Mouse (Mus musculus) retina, embryonic 14.5 days (tissue): ENCODE results near the gene Ttc12.

Experiments
- DNase-seq: peaks from one replicate; pipeline ENCODE4 v3.0.0-alpha.2; 2015; ENCODE audit warnings: low spot score

Gene Ttc12

DNA sequence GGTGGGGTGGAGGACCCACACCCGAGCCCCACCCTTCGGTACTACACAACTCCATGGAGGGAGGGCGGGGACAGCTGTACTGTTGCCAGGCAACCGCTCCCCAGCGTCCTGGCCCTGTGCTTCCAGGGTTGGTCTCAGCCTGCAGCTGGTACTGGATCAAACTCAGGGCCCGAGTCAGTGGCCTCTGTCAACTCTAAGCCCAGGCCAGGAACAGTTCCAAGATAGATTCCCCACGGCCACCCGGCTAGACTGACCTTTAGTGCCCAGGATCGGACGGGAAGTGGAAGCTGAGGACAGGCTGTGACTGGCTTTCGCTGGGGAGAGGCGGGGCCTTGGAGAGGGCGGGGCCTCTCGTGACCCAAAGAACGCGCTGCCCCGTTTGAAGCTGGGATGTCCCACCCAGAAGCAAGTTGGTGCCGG lies at the start of gene Ttc12:
Ttc12 (minus strand) TSS at position 334 of the 420 bp plus-strand sequence.
- peak; percentile 82 for DNase-seq

DNA sequence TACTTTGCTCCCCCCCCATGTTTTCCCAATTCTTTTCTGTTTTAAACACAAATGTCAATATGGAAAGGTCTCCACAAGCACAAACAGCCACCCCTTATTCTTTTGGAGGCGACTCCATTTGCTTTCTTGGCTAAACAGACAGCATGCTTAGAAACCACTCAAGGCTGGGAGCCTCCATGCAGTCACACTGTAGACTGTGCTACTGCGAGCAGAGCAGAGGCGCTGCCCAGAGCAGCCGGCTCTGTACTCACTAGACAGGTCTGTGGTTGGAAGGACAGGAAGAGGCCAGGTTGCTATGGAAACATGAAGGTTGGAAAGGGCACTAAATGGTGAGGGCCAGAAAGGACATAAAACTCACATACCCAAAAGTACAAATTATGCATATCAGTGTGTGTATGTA lies 48.9 kb upstream of the Ttc12 start:
- no peak for DNase-seq

DNA sequence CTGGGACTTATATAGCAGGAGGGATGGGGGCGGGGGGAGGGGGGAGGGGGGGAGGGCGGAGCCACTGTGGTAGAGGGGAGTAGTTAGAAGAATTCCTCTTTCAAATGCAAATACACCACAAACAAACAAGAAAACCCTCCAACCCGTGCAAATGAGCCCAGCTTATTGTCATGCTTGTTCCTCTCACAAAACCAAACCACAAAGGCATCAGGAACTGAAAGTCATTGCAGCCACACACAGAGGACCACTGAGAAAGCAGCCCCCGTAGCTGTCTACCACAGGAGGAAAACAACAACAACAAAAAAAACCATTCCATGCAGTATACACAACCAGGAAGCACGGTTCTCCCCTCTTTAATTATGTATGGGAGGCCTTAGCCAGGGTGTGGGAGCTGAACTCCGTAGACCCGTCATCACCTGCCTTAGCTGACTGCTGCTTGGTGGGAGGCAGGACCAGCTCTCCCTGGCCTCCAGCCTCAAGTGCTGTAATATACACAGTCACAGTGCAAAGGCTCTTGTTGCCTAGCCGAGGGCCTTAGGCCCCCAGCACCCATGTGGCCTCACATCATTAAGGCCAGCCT lies 48.0 kb upstream of the Ttc12 start:
- DNase-seq = no peak

DNA sequence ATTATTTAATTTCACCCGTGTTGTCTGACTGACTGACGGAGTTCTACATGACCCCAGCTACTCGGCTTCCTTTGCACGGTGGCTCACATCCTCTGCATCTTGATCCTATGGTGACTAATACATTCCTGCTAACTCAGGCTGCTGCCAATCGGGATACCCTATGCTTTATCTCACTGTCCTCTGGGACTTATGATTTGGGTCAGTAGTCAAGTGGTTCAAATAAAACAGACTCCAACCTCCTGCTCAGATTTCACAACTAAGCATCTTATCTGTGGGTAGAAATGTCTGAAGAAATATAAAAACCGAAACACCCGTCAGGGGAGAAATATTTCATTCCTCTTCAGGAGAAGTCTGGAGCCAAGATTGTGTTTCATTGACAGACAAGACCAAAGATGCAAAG lies 47.4 kb upstream of the Ttc12 start:
- no peak for DNase-seq

DNA sequence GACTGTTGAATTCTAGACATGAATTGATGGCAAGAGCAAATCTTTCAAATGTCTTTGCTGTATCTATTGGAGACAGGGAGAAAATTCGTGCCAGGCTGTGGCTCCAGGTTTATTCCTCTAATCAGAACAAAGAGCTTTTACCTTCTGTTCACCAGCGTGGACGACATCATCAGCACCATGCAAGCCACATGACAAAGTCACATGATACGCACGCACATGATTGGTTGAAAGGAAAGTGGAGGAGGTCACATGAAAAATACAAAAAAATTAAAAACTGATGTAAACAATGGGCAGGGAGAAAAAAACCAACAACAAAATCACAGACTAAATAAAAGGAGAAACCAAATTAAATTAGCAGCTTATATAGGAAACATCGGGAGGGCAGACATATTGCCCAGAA lies 45.8 kb upstream of the Ttc12 start:
- DNase-seq = no peak

DNA sequence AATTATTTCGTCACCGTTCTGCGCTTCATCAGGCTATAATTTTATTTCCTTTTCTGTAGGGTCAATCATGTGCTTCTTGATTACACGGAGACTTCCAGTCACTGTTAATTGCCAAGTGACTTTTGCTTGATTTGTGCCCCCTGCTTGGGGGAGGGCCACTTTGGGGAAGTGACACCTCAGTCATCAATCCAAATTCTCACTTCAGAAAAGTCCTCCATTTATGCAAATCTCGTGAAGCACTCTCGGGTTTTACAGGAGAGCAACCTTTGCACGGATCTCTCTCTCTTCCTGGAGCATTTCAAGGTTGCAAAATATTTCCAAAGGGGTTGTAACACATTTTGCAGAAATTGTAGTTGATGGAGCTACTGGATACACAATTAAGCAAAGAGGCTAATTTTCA lies 45.2 kb upstream of the Ttc12 start:
- DNase-seq = no peak

DNA sequence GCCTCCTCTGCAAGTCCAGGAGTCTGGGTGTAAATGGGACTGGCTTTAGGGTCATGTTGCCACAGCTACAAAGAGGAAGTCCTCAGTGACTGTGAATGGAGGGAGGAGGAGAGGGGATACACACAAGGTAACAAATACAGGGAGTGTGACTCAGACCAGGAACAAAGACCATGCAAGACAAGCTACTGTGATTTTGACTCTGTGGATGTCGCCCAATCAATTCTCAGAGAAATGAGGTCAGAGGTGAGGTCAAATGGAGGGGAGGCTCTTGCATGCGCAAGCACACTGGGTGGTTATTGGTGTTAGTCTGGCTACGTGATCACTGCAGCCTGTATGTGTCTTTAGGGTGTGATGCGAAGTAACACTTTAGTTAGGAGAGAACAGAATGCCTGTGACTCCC lies 44.7 kb upstream of the Ttc12 start:
- DNase-seq = no peak

DNA sequence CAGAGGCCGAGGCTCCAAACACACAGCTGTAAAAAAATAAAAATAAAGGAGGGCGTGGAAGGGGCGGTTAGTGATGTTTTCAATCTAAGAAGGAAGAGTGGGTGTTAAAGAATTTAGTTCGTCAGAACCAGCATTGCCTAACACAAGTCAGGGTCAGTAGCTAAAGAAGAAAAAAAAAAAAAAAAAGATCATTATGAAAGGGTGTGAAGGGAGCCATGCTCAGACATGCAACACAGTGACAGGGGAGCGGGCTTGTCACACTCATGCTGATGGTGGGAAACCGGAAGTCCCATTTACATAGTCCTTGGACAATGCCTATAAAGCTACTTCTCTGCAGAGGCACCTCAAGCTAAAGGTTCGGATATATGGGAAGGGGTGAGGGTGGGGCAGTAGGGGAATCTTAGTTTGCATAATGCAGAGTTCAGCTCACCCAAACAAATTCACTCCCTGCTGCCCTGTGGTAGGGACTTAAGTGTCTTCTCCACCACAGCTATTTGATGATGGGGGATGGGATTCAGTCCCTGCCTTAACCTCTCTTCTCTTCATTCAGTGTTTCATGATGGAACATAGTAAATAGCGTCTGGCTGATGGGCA lies 43.4 kb upstream of the Ttc12 start:
- no peak for DNase-seq

DNA sequence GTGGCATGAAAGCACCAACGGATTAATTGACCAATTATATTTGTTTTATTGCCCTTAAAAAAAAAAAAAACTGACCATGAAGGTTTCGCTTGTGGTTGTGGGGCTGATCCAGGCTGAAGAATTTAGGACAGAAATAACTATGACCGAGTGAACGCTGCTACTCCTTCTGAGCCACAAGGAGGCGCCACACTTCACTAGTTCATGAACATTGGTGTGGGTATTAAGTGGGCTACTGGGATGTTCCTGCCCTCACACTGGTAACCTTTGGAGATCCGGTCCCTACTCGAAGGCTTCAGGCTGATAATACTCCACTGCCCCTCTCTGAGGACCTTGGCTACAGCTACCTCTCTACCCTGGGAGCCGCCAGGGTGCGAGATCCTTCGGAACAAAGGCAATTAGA lies 42.9 kb upstream of the Ttc12 start:
- DNase-seq = peak; percentile 73

DNA sequence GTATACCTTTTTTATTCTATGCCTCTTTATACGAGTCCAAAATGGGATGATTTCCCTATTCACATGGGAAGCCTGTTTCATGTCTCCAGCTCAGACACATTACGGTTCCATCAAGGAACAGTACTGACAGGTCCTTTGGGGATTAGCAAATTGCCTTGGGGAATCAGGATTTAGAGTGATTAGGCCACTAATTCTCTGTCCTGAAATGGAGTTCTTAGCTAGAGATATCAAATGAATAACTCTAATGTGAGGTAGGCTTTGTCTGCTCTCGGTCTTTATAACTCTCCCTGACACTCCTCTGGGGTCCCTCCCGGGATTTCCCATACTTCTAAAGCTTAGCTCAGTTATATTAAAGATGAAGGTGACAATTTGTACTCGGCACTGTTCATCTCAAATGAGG lies 42.0 kb upstream of the Ttc12 start:
- DNase-seq = no peak

DNA sequence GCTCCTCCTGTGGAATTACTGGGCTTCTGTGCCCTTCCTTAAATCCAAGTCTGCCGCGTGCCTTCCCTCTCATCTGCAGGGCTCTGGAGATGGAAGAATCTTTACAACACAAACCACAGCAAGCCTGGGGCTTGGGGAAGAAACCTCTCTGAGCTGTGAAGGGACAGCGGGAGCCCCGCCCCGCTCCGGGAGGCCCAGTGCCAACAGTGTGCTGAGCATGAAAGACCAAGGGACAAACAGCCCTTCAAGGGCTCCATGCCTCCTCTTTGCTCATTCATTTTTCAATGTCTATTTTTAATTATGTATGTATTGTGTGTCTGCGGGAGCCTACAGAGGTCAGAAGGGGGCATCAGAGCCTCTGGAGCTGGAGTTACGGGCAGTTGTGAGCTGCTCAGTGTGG lies 41.3 kb upstream of the Ttc12 start:
- DNase-seq = no peak

DNA sequence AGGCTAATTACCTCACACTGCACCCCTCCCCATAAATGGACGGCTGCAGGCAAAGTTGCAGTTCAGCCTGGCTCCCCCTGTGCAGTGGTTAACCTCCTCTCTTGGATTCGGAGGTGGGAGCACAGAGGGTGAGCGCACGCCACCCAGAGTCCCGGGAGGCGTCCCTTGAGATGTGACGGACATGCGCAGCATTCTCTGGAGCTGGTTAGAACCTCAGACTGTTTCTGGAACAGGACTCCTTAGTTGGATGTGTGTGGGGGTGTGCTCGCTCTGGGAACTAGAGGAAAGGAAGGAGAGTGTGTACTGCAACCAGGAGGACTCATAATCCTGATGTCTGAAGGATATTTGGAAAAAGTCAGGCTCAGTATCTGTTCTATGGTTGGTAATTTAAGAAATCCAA lies 38.7 kb upstream of the Ttc12 start:
- no peak for DNase-seq

DNA sequence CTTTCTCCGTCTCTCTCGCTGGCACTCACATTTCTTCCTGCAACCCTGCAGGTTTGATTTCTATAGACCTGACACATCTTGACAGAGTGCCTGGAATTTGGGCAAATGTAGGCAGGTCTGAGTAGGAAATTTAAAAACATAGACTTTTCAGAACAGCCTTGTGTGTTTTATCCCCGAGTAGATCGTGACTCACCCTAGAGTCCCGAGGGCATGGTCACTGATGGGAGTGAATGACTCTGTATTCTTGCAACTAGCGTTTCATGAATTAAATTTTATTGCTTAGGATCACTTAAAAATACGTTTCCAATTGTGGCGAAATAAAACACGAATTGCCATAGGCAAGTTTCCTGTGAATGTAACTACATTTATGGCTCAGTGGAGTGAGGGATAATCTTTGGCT lies 37.9 kb upstream of the Ttc12 start:
- DNase-seq = no peak

DNA sequence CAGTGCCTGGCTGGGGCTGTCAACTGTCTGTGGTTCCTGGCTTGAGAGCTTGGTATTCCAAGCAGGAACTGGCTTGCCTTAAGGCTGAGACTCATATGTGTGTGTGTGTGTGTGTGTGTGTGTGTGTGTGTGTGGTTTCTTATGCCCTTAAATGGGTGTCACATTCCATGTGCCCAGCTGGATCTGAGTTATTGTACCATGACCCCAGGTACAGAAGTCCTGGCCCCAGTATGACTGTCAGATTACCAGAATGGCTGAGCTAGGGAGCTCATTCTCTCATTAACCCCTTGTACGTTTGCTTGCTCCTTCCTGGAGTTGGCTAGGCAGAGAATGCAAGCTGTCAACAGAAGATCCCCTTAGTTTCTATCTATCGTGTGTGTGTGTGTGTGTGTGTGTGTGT lies 28.3 kb upstream of the Ttc12 start:
- DNase-seq = no peak

DNA sequence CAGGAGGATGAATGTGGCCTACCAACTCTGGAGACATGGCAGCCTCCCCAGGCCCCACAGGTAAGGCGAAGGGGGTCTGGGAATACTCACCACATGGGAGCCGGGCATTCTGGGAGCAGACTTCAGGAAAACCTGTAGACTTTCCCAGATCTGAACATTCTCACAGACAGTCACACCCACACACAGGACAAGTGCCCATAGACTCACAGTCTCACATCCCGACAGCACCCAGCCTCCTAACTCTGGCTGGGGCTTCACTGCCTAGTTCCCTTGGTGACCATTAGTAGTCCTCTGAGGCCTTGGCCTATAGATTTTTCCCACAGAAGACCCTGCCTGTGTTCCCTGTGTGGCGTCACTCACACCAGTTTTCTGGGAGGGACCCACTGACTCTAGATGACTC lies 24.6 kb upstream of the Ttc12 start:
- no peak for DNase-seq

DNA sequence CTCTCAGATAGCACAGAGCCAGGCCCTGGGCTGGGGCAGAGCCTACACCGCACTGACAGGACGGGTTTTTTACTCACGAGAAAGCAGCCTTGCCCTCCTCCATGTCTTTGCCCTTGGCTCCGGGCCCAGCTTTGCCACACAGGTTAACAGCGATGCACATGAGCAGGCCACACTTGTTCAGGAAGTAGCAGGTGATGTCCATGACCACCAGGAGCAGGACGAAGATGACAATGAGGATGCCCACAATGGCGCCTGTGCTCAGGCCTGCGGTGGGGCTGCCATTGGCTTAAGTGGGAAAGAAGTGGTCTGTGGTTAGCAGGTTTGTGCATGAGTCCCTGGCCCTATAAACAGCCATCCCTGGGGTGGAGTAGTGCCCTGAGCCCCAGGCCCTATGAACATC lies 23.6 kb upstream of the Ttc12 start:
- DNase-seq = no peak

DNA sequence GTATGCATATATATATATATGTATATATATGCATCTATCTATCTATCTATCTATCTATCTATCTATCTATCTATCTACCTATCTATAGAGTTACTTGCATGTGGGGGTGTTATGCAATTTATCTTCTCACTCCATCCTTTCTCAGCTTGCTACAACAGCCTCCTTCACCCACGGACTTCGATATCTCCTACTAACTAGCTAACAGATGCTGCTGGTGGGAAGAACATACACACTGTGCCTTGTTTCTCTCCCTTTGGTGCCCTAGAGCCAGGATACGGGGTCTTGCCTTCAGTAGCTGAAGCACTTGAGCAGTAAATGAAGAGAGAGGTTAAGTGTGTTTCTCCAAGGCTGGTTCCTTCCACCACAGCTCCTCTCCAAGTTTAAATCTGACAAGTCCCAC lies 23.1 kb upstream of the Ttc12 start:
- no peak for DNase-seq

DNA sequence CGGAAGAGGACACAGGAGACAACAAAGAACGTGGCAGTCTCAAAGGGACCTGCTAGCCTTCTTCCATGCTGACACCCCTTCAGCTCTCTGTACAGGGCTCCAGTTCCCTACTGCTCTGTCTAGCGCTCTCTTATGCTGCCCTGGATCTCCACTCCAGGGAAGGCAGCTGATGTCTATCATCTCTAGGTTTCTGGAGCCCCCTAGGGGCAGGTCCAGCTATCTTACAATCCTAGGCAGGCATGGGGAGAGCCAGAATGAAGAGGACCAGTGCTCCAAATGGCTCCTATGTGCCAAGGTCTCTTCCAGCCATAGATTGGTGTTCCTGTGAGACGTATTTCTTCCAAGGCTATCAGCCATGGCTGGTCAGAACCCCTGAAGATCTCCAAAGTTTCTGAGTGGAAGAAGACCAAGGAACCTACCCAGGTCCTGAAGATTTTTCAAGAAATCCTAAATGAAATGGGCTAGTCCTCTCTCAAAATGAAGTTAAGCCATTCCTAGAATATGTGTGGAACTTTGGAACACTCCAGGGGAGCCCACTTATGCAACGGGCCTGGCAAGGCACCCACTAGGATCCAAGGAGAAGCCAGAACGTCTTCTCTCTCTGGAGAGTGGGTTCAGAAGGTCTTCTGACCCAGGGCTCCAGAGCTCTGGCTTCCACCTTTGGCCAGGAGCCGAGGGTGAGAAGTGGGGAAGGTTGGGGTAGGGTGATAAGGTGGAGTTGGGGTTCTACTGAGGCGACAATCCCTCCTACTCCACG lies 22.0 kb upstream of the Ttc12 start:
- no peak for DNase-seq

DNA sequence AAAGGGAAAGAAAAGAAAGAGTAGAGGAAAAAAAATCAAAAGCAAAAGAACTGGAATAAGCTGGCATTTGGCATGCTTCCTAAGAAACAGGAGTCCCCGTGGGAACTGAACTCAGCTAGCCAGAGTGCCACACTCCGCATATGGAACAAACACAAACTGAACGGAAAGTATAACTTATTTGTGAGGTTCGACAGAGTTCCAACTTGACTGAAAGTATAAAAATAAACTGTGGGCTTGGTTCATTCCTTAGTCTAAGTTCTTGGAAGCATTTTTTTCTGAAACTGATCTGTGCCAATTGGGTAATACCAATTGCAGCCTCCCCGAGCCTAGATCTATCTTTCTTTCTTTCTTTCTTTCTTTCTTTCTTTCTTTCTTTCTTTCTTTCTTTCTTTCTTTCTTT lies 18.6 kb upstream of the Ttc12 start:
- no peak for DNase-seq

DNA sequence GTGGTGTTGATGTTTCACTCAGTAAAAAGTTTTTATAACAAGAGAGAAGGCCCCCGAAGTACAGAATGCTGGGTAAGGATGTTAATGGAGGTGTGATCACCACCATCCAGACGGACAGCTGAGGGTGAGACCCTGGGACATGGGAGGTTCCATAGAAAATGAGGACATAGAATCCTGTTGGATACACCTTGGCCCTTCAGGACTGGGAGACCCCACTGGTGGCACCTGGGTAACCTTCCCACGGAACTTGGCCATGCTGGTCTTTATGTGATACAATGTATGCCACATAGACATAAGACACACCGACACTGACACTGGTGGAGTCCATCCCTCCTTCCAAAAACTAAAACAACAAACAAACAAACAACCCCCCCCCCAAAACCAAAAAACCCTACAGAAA lies 16.2 kb upstream of the Ttc12 start:
- no peak for DNase-seq

DNA sequence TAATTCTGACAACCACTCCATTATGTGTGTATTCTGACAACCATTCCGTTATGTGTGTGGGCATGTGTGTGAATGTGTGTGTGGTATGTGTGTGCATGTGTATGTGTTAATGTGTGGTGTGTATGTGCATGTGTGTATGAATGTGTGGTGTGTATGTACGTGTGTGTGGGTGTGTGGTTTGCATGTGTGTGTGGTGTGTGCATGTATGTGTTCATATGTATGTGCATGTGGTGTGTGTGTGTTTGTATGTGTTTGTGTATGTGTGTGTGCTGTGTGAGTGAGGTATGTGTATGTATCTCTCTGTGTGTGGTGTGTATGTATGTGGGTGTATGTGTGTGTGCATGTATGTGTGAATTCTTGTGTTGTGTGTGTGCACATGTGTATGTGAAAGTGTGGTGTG lies 13.9 kb upstream of the Ttc12 start:
- no peak for DNase-seq

DNA sequence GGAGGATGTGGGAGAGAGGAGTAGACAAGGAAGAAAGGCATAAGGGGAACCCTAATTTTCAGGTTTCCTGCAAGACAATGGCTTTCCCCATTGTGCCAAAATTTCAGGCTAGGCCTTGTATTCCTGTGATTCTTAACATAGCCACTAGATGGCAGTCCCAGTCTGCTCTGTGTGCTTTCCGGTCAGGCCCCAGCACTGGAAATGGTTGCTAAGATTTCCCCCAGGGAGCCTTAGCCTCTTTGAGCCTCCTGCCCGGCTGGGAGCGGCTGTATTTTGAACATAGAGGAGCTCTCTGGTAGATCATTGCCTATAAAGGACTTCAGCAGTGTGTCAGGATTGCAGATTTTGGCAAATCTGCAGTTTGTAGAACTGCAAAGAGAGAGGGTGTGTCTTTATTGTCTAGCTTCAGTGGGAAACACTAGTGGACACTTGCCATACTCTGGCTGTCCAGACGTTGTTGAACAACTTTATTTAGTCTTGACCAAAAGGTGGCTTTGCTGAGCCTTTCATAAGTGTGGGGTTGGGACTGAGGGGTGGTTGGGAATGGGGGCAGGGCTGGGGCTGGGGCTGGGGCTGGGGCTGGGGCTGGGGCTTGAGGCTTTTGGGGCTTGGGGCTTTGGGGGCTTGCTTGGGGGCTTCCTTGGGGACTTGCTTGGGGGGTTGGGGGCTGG lies 8.1 kb upstream of the Ttc12 start:
- DNase-seq = peak; percentile 96

DNA sequence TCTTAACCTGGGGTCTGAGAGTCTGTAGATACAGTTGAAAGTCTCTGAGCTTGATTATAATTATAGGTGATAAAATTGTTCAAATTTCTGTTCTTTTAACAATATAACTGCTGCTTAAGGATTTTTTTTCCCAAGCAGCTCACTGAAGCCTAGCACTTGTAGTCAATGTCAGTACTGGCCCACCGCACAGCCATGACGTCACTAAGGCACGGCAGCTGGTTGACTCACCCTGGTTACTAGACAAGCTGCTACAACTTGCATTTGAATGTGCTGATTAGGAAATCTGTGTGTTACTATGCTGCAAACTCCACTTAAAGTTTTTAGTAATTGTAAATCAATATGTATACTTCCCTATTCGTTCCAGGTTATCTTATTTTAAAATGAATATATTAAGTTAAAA lies 4.6 kb upstream of the Ttc12 start:
- DNase-seq = no peak
